Comparison of ENCODE assay signal across 19 mouse cellular contexts in genomic region chr1:181262496-181262895, GRCm38 (mm10).
"Had no signal": no experiment of that assay in that cellular context is flagged by ENCODE, and none has a peak within 500 bp of the region (broad histone marks: within the 10 kb centered on the region; RNA-seq: fewer than 3 reads in every experiment).

No protein-coding gene starts in this region.

- H3K9me3 ChIP-seq: lung, embryonic 15.5 days; megakaryocyte, embryonic 14.5 days; midbrain, embryonic 10.5 days; midbrain, embryonic 13.5 days; neural tube, embryonic 13.5 days; stomach, embryonic 15.5 days had no signal

- H3K27ac ChIP-seq: kidney, postnatal 0 days; lung, embryonic 15.5 days; midbrain, embryonic 10.5 days; midbrain, embryonic 13.5 days; neural tube, embryonic 13.5 days; stomach, embryonic 15.5 days had no signal

- H3K27me3 ChIP-seq: lung, embryonic 15.5 days; megakaryocyte, embryonic 14.5 days; neural tube, embryonic 13.5 days; stomach, embryonic 15.5 days had no signal

- H3K4me3 ChIP-seq: lung, embryonic 15.5 days; megakaryocyte, embryonic 14.5 days; midbrain, embryonic 10.5 days; midbrain, embryonic 13.5 days; myocyte; neural tube, embryonic 13.5 days; stomach, embryonic 15.5 days had no signal

- H3K4me2 ChIP-seq: lung, embryonic 15.5 days; midbrain, embryonic 13.5 days; neural tube, embryonic 13.5 days; stomach, embryonic 15.5 days had no signal

- H3K36me3 ChIP-seq: lung, embryonic 15.5 days; midbrain, embryonic 10.5 days; midbrain, embryonic 13.5 days; neural tube, embryonic 13.5 days; stomach, embryonic 15.5 days had no signal

- DNase-seq: kidney, postnatal 25 days; left cerebral cortex, postnatal 4 days; lung, adult 18-20 months; lung, postnatal 10 days; lung, postnatal 36 days; retina, postnatal 1 day; right cerebral cortex, postnatal 25 days; spleen, adult 18-20 months; thymus, postnatal 25 days had no signal

- ATAC-seq: intestine, postnatal 0 days; midbrain, embryonic 13.5 days; midbrain, embryonic 16.5 days had no signal

- H3K9ac ChIP-seq: lung, embryonic 15.5 days; midbrain, embryonic 13.5 days; neural tube, embryonic 13.5 days; stomach, embryonic 15.5 days had no signal
